Mouse (Mus musculus): ENCODE measurements around the gene Nkx2-1.

Gene Nkx2-1

GRCm38 (mm10) chr12:56522191-56522590, 14.5 kb downstream of the Nkx2-1 start:
- DNase-seq (ENCODE audit: low read depth, low spot score), result no peak

GRCm38 (mm10) chr12:56521106-56521840, 15.4 kb downstream of the Nkx2-1 start:
- DNase-seq (ENCODE audit: low read depth, low spot score), result no peak

GRCm38 (mm10) chr12:56520396-56521105, 16.2 kb downstream of the Nkx2-1 start:
- no peak for DNase-seq (ENCODE audit: low read depth, low spot score)

GRCm38 (mm10) chr12:56519738-56520191, 16.9 kb downstream of the Nkx2-1 start:
- no peak for DNase-seq (ENCODE audit: low read depth, low spot score)

GRCm38 (mm10) chr12:56519071-56519737, 17.5 kb downstream of the Nkx2-1 start:
- no peak for DNase-seq (ENCODE audit: low read depth, low spot score)

- DNase-seq (ENCODE audit: low read depth, low spot score), result no peak
Measured at GRCm38 (mm10) chr12:56518221-56518620, 18.5 kb downstream of the Nkx2-1 start.

GRCm38 (mm10) chr12:56514831-56515230, 21.9 kb downstream of the Nkx2-1 start:
- DNase-seq (ENCODE audit: low read depth, low spot score), result no peak

GRCm38 (mm10) chr12:56508413-56508812, 28.3 kb downstream of the Nkx2-1 start:
- DNase-seq (ENCODE audit: low read depth, low spot score), result no peak

GRCm38 (mm10) chr12:56487046-56487445, 49.7 kb downstream of the Nkx2-1 start:
- no peak for DNase-seq (ENCODE audit: low read depth, low spot score)

- DNase-seq (ENCODE audit: low read depth, low spot score), result no peak
Measured at GRCm38 (mm10) chr12:56482606-56483005, 54.1 kb downstream of the Nkx2-1 start.
